Mouse (Mus musculus): ENCODE results near the gene Ikbke.
A peak's percentile ranks its signal among the peaks of the same experiment; 100 is the strongest.

Gene Ikbke

GRCm38 (mm10) chr1:131239576-131240193, 39.7 kb downstream of the Ikbke start:
- DNase-seq (ENCODE audit: low spot score in 2 of 2), result no peak

DNA sequence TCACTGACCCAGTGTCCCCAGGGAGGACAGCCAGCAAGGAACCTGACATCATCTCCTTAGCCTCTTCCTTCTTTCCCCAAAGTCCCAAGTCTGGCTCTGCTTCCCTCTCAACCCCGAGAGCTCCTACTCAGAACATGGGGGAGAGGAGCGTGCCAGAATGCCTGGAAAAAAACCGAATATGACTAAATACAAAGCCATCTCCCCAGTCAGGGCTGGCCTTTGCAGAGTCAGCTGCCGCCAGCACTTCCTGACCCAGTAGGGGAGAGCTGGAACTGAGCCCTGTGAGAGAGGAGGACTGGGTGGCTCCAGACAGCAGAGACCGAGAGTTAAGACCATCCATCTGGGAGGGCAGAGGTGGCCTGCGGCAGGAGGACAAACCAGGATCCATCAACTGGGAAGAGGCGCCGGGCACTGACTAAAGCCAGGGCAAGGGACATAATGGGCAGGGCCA, 40.5 kb downstream of the Ikbke start:
- peak; percentile 86 to 89 for DNase-seq (ENCODE audit: low spot score in 2 of 2)

GRCm38 (mm10) chr1:131236077-131236476, 43.3 kb downstream of the Ikbke start:
- no peak for DNase-seq (ENCODE audit: low spot score in 2 of 2)

- no peak for DNase-seq (ENCODE audit: low spot score in 2 of 2)
Observed at GRCm38 (mm10) chr1:131233527-131233926, 45.9 kb downstream of the Ikbke start.

DNA sequence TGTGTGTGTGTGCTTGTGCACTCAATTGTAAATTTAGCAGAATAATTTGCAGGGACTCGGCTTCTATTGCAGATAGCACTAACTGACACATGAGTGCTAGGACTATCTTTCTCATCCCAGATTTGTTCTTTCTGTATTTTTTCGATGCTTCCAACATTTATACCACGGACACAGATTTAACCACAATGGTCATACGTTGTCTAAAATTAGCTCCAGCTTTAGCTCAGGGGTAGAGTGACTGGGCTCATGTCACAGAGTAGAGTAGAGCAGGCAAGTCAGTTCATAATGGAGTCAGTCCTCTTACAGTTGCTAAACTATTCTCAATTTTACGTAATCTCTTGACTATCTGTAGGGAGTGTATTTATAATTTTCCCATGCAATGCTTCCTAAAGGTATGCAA, 50.7 kb downstream of the Ikbke start:
- no peak for DNase-seq (ENCODE audit: low spot score in 2 of 2)

GRCm38 (mm10) chr1:131228225-131228624, 51.2 kb downstream of the Ikbke start:
- no peak for DNase-seq (ENCODE audit: low spot score in 2 of 2)

GRCm38 (mm10) chr1:131224848-131225471, 54.4 kb downstream of the Ikbke start:
- DNase-seq (ENCODE audit: low spot score in 2 of 2), result no peak

DNA sequence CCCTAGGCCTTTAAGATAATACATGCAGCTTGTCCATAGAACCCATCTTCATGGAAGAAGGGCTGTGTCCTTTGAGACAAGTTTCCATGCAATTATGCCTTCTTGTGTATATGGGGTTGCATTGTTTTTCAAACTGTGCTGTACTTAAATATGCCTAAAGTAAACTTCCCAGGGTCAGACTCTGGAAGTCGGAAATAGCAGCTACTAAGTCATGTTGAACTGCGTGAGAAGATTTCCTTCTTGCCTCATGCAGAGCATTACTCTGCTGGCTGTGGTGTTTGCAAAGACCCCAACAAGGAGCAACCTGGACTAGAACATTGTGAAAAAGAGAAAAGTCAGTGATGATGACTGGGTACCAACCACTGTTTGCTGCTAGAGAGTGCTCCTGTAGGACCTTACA, 56.1 kb downstream of the Ikbke start:
- DNase-seq (ENCODE audit: low spot score in 2 of 2), result no peak

DNA sequence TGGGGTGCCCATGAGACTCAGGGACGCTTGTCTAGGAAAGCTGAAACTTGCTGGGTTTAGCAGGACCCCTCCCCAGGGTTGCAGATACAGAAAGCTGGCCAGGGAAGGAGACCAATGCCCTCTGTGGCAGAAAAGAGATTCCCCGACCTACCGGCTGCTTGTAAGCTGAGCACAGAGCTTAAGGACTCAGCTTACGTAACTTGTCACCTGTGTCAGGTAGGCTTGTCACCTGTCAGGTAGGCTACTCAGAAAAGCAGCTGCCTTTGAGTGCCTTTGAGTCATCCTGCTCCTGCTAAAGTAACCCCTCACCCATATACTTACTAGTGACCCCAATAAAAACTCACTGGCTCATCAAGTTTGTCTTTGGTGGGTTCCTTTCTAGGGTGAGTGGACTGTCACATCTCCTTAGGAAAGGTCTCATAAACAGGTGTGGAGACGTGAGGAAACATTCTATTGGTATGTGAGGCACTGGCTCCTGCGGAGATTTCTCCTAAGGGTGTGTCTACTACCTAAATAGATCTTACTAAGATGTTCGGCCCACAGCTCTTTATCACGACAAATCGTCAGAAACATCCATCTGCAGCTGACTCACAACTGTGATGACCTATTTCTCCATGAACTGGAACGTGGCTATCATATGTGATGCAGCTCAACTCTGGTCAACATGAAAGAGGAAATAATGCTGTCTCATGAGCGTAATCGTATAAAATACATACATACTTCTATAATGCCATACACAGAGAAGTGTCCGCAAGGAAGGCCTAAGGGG, 57.4 kb downstream of the Ikbke start:
- DNase-seq (ENCODE audit: low spot score in 2 of 2), result no peak

GRCm38 (mm10) chr1:131218933-131219332, 60.5 kb downstream of the Ikbke start:
- DNase-seq (ENCODE audit: low spot score in 2 of 2), result no peak

DNA sequence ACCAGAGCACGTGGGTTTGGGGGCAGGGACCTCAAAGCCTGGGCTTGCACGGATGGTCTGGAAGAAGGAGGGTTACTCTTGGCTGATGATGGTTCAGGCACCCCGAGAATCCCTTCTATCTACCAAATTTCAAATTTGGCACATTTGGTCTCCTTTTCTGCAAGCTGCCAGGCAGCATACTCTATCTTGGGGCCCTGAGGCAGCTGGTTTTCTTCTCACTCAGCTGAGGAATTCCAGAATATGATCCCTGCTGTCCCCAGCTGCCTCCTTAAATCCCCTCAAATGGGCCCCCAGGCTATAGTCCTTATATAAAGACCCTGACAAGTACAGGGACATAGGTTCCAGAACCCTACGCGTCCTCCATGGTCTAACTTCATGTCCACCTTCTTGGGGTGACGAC, 66.0 kb downstream of the Ikbke start:
- no peak for DNase-seq (ENCODE audit: low spot score in 2 of 2)

DNA sequence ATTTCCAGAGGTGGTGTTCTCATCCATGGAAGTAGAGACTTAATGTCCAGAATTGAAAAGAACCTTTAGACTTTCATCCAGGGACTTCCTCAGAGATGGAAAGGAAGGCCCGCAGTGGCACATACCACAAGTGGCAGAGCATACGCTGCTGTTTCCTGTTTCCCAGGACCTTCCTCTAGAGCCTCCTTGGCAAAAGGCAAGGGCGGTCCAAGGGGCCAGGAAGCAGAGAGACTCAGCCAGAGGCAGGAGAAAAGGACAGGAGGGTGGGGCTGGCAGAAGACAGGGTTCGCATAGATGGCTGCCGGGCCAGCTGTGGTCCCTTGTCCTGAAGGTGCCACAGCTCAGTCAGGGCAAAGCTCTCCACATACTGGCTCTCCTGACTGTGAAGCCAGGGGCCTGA, 66.5 kb downstream of the Ikbke start:
- no peak for DNase-seq (ENCODE audit: low spot score in 2 of 2)

- no peak for DNase-seq (ENCODE audit: low spot score in 2 of 2)
Observed at GRCm38 (mm10) chr1:131211655-131212054, 67.8 kb downstream of the Ikbke start.

GRCm38 (mm10) chr1:131209971-131210426, 69.4 kb downstream of the Ikbke start:
- DNase-seq (ENCODE audit: low spot score in 2 of 2), result no peak

- DNase-seq (ENCODE audit: low spot score in 2 of 2), result no peak
Observed at GRCm38 (mm10) chr1:131208800-131209199, 70.6 kb downstream of the Ikbke start.

DNA sequence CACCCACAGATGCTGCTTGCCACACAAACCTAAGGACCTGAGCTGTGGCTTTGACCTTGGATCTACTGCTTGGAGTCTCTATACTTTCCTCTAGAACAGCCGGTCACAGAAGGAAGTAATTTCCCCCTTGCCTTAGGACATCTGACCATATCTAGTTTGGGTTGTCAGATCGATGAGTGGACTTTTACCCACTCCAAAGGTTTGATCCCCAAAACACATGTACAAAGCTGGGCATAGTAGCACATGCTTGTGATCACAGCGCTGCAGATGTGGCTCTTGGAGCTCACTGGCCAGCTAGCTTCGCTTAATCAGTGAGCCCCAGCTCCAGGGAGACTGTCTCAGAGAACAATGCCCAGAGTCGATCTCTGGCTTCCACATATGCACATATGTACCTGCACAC, 71.3 kb downstream of the Ikbke start:
- no peak for DNase-seq (ENCODE audit: low spot score in 2 of 2)

GRCm38 (mm10) chr1:131207531-131207930, 71.9 kb downstream of the Ikbke start:
- DNase-seq (ENCODE audit: low spot score in 2 of 2), result peak in 1 of 2 experiments; percentile 38

- DNase-seq (ENCODE audit: low spot score in 2 of 2), result no peak
Observed at GRCm38 (mm10) chr1:131206342-131206741, 73.1 kb downstream of the Ikbke start.

- DNase-seq (ENCODE audit: low spot score in 2 of 2), result no peak
Observed at GRCm38 (mm10) chr1:131204461-131204860, 74.9 kb downstream of the Ikbke start.

Measured in heart, adult 9 months (tissue).